Mouse (Mus musculus): Measurements from ENCODE around the gene Gprin3.
"Not testable (repeated sequence)": the region's sequence is repeated elsewhere in the genome, so short reads cannot be mapped to it uniquely, and the experiment has no call there.

Gprin3 gene

DNA sequence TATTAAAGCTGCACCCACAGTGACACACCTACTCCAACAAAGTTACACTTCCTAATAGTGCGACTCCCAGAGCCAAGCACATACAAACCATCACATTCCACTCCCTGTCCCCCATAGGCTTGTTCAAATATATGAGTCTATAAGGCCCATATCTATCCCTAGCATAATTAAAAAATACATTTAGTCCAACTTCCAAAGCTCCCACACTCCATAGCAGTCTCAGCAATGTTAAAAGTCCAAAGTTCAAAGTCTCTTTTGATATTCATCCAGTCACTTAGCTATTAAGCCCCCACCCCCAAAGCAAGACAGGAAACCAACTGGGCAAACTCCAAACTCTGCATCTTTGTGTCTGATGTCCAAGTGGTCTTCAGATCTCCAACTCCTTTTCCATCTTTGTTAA is 84.9 kb downstream of the Gprin3 start:
- DNase-seq: no peak

DNA sequence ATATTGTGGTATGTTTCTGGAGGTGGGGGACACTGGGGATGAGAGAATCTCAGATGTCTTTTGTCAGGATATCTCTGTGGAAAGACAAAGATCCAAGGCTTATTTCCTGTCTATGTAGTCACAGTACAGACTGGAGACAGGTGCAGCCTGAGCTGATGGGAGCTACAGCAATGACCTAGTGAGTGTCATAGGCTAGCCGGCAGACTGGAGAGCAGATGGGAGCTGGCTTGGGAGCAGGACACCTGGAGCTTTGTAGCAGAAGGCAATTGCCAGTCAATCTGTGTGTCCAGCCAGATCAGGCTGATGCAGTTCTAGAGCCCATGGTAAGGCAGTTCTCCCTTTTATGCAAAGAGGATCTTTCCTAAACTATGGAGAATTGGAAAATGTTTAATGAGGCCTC is 97.8 kb downstream of the Gprin3 start:
- no peak for DNase-seq

DNA sequence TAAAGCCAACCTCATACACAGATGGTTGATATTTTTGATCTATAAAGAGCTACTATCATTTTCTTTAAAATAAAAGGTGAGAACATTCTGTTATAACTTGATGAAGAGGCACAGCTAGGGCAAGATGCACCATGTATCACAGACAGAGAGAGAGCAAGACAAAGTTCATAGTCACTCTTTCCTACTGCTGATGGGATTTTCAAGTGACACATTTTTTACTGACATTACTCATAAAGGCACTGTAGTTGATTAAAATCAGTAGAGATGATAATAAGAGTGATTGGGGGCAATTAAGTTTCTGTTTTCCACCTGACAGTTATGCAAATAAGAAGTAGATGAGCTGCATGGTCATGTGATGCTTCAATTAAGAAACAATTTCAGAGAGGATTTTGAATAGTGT is 110.2 kb downstream of the Gprin3 start:
- DNase-seq: no peak

DNA sequence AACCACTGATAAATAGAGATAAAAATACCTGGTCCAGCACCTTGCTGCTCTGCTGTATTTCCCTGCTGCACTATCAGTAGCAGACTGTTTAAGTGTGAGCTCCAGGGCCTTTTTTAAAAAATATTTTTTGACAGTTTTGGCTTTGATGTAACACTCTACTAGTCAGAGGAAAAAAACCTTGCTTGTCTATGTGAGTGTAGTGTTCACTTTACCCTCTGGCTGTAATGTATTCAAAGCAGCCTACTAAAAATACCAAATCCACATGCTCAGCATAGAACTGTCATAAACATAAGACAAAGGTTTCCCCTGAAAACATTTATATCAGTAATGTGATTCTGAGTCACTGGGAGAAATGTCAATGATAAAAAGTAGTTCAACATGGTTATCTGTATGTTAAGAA is 111.0 kb downstream of the Gprin3 start:
- no peak for DNase-seq

DNA sequence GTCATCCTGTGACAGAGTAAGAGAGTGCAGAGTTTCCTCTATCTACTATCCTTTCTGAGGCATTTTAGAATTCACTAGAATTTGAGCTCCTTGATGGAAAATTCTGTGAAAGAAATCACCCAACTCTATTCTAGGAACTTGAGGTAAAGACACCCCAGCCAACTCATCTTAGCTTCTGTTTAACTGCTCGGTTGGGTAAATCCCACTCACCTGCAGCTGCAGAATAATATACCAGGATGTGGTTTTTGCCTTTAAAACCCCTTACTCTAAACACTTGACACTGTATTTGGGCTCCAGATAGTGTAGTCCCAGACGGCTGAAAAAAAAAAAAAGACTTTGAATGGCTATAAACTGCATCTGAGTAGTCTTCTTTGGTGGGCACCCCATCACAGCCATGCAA is 112.9 kb downstream of the Gprin3 start:
- DNase-seq: no peak

DNA sequence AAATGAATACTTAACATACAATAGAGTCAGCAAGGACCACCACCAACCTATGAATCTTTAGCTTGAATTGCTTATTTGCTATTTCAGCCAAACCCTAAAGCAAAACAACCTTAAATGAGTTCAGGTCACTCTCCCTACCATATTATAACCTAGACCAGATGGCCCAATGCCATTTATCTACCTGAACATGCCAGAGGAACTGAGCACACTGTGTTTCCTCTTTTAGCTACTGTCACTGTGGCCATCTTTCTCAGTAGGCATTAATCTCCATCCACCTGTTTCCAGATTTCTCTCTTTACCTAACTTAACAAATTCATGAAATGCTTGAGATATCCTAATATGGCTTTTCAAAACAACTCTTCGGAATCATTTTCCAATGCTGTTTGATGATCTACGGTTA is 114.9 kb downstream of the Gprin3 start:
- no peak for DNase-seq

DNA sequence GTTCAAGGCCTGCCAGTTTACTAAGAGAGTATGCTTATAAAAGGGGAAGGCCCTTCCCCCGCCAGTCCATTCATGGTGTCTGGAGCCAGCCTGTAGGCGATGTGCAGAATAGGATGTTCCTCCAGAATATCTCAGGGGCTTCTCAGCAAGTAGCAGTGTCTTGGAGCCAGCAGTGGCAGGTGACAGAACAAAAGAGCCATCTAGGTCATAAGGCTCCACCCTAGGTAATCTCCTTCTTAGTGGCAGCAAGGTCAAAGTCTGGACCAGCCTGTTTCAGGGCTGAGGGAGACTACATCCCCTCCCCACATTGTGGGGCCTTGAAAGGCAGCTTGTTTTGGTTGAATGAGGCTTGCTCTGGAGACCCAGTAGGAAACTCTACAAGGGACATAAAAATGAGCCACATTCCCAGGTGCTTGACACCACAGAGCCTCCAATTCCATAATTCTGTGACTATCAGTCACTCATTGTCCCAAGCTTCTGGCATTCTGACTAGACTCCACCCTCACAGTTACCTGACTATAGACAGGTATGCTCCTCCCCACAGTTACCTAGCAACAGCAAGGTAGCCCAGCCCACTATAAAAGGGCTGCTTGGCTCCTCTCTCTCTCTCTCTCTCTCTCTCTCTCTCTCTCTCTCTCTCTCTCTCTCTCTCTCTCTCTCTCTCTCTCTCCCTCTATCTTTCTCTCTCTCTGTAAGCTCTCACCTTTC is 121.7 kb downstream of the Gprin3 start:
- not testable (repeated sequence) for DNase-seq

DNA sequence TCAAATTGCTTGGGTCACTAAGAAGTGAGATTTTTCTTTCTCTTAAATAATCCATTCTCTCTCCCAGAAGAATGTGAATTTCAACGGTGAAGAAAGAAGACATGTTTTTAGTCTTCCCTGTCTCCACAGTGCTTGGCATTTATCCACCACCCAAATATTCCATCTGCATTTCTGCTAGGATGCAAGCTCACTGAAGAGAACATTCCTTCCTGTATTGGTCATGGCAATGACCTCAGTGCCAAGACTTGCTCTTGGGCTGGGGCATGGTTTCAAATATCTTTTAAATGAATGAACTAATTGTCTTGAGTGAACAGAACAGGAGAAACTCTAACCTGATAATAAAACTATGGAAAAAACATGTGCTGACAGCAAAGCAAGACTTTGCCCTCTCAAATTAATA is 123.1 kb downstream of the Gprin3 start:
- DNase-seq: no peak

All from B cell, adult 2 months (primary cell).